Mouse (Mus musculus): ENCODE results near the gene Laptm5.

Laptm5 gene

GRCm38 (mm10) chr4:130899383-130899781, 13.5 kb upstream of the Laptm5 start:
- DNase-seq (ENCODE audit: low spot score) = no peak

- DNase-seq (ENCODE audit: low spot score) = no peak
Observed at GRCm38 (mm10) chr4:130899782-130900427, 13.0 kb upstream of the Laptm5 start.

GRCm38 (mm10) chr4:130900746-130901145, 12.2 kb upstream of the Laptm5 start:
- DNase-seq (ENCODE audit: low spot score) = no peak

GRCm38 (mm10) chr4:130902289-130902781, 10.6 kb upstream of the Laptm5 start:
- no peak for DNase-seq (ENCODE audit: low spot score)

GRCm38 (mm10) chr4:130905025-130905424, 7.9 kb upstream of the Laptm5 start:
- no peak for DNase-seq (ENCODE audit: low spot score)

DNA sequence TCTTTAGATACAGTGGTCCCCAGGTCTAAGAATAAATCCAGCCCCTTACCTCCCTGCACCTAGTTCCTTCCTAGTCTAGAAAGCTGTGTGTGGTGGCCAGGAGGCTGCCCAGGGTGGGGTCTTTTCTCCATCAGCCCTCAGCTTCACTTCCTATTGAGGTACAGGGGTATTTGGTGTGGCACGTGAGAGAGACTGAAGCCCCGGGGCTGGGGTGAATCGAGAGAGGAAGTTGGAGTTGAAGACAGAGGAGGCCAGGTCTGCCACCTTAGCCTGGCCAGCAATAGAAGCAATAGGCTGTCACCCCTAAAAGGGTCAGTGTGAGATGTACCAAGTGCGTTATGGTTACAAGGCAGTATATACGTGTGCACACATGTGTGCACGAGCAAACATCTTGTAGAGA, 7.0 kb upstream of the Laptm5 start:
- DNase-seq (ENCODE audit: low spot score) = no peak

DNA sequence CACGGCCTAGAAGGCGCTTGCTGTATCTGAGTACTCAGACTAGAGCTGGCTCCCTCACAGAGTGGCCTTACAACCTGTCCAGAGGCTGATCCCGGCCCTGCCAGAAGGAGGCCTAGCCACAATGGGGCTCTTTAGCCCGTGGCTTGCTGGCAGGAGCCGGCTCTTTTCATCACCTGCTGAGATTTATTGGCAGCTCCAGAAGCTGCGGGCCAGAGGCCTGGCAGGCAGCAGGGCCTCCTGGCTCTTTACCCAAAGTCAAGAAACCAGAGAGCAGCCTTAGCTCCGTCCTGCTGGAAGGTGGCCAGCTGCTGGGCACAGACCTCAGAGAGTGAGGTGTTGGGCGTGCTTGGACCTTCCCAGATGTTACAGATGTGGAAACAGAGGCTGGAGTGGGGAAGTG, 6.6 kb upstream of the Laptm5 start:
- DNase-seq (ENCODE audit: low spot score) = no peak

DNA sequence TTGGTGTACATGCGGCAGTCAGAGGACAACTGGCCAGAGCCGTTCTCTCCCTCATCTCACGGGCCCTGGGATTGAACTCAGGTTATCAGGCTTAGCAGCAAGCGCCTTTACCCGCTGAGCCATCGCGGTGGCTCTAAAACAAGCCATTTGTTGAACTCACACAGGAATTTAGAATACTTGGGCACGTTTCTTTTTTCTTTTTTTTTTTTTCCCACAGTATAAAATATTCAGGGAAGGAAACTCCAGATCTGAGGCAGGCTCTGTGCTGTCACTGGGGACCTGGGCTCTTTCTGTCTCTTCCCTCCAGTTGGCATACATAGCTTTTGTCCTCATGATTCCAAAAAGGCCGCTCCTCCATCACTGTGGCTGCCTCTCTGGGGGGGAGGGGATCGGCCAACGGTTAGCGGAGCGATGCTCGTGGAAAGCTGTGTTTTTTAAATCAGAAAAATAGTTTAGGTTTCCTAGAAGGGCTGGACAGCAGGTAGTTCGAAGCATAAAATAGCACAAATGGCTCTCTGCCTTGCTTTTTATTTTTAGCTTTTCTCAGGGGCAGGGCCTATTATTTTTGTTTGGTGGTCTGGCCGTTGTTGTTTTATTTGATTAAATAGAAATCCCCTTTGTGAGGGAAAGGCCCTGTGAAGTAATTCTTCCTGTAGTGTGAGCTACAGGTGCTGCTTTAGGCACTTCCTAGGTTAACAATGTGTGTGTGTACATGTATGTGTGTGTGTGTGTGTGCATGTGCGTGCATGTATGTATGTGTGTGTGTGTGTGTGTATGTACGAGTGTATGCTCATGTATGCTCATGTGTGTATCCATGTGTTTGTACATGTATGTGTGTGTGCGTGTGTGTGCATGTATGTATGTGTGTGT, 5.5 kb upstream of the Laptm5 start:
- no peak for DNase-seq (ENCODE audit: low spot score)

- DNase-seq (ENCODE audit: low spot score) = no peak
Observed at GRCm38 (mm10) chr4:130908133-130908532, 4.8 kb upstream of the Laptm5 start.

- DNase-seq (ENCODE audit: low spot score) = peak; percentile 19
Observed at GRCm38 (mm10) chr4:130909167-130909874, 3.6 kb upstream of the Laptm5 start.

DNA sequence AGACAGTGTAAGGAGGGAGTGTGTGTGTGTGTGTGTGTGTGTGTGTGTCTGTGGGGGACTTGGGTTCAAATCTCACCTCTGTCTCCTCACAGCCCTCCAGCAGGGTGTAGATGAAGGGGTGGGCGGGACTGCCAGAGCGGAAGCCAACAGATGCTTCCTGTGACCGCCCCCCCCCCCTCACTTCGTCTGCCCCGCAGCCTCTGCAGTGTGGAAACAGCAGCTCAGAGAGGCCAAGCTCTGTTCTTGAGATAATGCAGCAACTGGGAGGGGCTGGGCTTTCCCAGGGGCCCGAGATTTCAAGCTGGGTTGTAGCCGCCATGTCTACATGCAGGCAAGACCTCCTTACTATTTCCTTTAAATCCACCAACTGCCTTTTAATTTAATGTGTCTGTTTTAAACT, 2.3 kb upstream of the Laptm5 start:
- DNase-seq (ENCODE audit: low spot score) = no peak

GRCm38 (mm10) chr4:130912626-130913025, 299 bp upstream of the Laptm5 start:
- DNase-seq (ENCODE audit: low spot score) = no peak

DNA sequence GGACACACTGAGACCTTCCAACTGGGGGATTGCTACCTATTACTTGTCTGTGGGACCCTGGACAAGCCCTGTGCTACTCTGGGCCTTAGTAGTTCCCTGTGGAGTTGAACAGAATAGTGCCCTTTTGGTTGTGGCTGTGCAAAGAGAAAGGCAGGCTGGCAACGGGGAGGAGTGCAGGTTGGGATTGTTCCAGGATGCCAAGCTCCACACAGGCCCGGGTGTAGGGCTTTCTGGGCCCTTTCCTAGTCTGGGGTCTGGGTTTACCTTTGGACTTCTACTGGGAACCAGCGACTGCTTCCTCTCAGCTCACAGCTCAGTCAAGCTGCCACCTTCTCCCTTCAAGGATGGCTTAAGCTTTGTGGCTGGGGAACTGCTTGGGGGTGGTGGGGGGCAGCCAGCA, 586 bp downstream of the Laptm5 start:
- no peak for DNase-seq (ENCODE audit: low spot score)

GRCm38 (mm10) chr4:130914011-130914410, 1.1 kb downstream of the Laptm5 start:
- DNase-seq (ENCODE audit: low spot score) = no peak

DNA sequence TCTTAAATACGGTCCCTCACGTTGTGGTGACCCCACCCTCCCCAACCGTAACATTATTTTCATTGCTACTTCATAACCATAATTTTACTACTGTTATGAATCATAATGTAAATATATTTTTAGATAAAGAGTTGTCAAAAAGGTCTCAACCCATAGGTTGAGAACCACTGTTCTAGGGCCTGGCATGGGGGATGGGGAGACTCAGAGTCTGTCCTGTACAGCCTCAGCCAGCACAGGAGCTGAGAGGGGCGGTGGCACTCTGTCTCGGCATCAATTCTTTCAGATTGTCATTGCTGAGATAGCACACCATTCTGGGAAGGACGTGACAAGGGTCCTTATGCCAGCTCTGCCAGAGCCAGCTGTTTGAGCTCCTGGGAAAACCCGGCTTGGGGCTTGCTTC, 1.6 kb downstream of the Laptm5 start:
- DNase-seq (ENCODE audit: low spot score) = no peak

DNA sequence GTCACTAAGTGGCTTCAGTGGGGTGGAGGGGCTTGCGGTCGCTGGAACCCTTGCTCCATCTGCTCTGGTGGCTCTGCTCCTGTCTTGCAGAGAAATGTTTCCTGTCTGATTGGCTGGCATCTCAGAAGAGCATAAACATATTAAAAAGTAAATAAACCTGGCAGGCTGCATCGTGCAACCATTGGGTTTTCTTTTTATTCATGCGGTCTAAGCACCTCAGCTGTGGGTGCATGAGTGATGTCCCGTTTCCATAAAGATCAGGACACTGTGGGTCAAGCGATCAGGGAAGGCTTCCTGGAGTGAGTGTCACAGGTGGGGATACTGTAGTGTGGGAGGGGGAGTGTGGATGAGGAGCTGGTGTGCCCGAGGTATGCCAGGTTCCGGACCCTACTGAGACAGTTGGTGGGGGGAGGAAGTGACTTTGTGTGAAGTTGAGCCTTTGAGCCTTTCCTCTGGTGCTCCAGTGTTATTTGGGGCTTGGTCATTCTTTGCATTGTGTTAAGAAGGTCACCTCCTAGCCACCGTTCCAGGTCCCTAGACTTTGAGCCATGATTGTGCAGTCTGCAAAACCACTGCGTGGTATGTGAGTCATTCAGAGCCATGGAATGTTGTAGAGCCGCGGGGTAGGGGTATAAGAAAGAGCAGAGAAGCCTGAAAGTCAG, 2.2 kb downstream of the Laptm5 start:
- no peak for DNase-seq (ENCODE audit: low spot score)

GRCm38 (mm10) chr4:130915668-130916035, 2.7 kb downstream of the Laptm5 start:
- no peak for DNase-seq (ENCODE audit: low spot score)

- no peak for DNase-seq (ENCODE audit: low spot score)
Observed at GRCm38 (mm10) chr4:130916639-130917038, 3.7 kb downstream of the Laptm5 start.

GRCm38 (mm10) chr4:130917564-130917963, 4.6 kb downstream of the Laptm5 start:
- DNase-seq (ENCODE audit: low spot score) = no peak

GRCm38 (mm10) chr4:130918805-130919749, 6.2 kb downstream of the Laptm5 start:
- DNase-seq (ENCODE audit: low spot score) = no peak

- no peak for DNase-seq (ENCODE audit: low spot score)
Observed at GRCm38 (mm10) chr4:130919750-130920356, 6.9 kb downstream of the Laptm5 start.
